Mouse (Mus musculus): ENCODE data around the gene Cand2. TPM values are rescaled to one million over a fixed set of nuclear protein-coding genes. Genes with fewer than 3 reads are reported as not detected.

Gene Cand2
- polyA plus RNA-seq, 1 experiment from 2014 or later = 40.0 TPM

DNA sequence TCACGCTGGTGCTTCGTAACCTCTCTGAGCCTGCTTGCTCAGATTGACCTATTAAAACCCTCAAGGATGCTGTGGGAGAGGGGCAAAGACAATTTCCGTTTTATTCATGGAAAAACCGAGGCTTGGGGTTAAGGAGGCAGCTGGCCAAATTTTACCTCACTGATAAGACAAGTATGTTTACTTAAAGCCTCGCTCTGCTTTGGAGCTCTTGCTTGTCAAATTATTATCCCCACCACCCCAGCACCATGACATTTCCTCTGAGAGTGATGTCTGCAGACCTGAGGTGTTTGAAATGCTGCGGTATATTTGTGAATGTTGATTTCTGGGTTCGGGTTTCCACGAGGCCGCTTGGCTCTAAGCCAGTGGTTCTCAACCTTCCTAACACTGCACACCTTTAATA lies 2.0 kb downstream of the Cand2 start:
- no peak overlapping the region for H3K27ac ChIP-seq (replicated peaks)
- no peaks in the 10 kb centered on the region for H3K27me3 ChIP-seq
- peak overlapping the region; percentile 85; the same call in 1 of the 2 replicates for H3K9ac ChIP-seq (replicated peaks)
- peaks cover 20% of the 10 kb centered on the region for H3K36me3 ChIP-seq
- peak overlapping the region; percentile 87 for H3K4me2 ChIP-seq (replicated peaks)
- H3K4me1 ChIP-seq = peaks cover 28% of the 10 kb centered on the region
- no peak for ATAC-seq (ENCODE audit: low FRiP score, low read depth)
- H3K4me3 ChIP-seq = peak overlapping the region; percentile 81
- WGBS = 81% methylated on average over 9 of the region's 9 CpGs
- H3K9me3 ChIP-seq = peaks cover 5% of the 10 kb centered on the region; the same call in 1 of the 2 replicates

DNA sequence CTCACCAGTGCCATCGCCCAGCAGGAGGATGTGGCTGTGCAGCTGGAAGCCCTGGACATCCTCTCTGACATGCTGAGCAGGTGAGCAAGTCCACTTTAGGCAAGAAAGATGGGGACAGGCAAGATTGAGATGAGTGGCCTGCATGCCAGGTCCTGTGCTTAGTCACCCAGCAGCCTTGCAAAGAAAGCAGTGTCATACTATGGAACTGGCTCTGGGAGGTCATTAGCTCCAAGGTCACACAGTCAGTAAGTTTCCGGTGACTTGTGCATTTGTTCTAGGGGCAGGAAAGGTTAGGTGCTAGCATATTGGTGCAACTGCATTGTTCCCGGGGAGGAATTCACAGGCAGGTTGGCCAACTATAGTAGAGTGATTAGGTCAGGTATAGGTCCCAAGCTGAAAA lies 8.4 kb downstream of the Cand2 start:
- Histone ChIP-seq H3K9me3 (no peaks in the 10 kb centered on the region), H3K9ac (replicated peaks) (no peak overlapping the region; the same call in 1 of the 2 replicates), H3K4me1 (no peaks in the 10 kb centered on the region), H3K27ac (replicated peaks) (no peak overlapping the region), H3K27me3 (no peaks in the 10 kb centered on the region), H3K4me3 (no peak overlapping the region), H3K4me2 (replicated peaks) (no peak overlapping the region), H3K36me3 (peaks cover 82% of the 10 kb centered on the region)
- ATAC-seq (ENCODE audit: low FRiP score, low read depth) = no peak
- WGBS = 96% methylated on average over 3 of the region's 3 CpGs

DNA sequence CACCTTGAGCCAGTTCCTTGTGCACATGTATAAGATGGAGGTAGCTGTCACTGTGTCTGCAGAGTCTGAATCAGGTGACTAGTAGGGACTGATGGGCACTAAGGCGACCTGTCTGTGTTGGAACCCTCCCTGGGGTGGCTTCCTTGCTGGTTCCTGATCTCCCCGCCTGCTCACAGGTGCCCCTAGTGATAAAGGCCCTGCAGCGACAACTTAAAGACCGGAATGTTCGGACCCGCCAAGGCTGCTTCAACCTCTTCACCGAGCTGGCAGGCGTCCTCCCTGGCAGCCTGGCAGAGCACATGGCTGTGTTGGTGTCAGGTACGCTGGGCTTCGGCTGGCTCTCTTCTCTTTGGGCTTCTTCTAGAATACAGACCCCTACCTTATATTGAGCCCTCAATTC lies 16.7 kb downstream of the Cand2 start:
- Histone ChIP-seq H3K4me3 (no peak overlapping the region), H3K9ac (replicated peaks) (no peak overlapping the region), H3K9me3 (no peaks in the 10 kb centered on the region), H3K27ac (replicated peaks) (no peak overlapping the region), H3K27me3 (no peaks in the 10 kb centered on the region), H3K4me2 (replicated peaks) (no peak overlapping the region), H3K36me3 (peaks cover 99% of the 10 kb centered on the region), H3K4me1 (no peaks in the 10 kb centered on the region)
- 87% methylated on average over 10 of the region's 10 CpGs for WGBS
- no peak for ATAC-seq (ENCODE audit: low FRiP score, low read depth)

DNA sequence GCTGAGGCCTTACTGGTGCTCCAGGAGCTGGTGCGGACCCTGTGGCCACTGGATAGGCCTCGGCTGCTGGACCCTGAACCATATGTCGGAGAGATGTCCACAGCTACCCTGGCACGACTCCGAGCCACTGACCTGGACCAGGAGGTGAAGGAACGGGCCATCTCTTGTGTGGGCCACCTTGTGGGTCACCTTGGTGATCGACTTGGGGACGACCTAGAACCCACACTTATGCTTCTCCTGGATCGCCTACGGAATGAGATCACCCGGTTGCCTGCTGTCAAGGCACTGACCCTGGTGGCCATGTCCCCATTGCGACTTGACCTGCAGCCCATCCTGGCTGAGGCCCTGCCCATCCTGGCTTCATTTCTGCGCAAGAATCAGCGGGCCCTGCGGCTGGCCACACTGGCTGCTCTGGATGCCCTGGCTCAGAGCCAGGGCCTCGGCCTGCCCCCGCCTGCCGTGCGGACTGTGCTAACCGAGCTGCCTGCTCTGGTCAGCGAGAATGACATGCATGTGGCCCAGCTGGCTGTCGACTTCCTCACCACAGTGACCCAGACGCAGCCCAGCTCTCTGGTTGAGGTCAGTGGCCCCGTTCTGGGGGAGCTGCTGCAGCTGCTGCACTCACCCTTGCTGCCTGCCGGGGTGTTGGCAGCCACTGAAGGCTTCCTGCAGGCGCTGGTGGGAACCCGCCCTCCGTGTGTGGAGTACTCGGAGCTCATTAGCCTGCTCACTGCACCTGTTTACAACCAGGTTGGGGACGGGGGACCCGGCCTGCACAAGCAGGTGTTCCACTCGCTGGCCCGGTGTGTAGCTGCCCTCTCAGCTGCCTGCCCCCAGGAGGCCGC lies 17.7 kb downstream of the Cand2 start:
- H3K4me3 ChIP-seq = no peak overlapping the region
- WGBS = 91% methylated on average over 34 of the region's 34 CpGs
- no peak overlapping the region for H3K9ac ChIP-seq (replicated peaks)
- no peaks in the 10 kb centered on the region for H3K4me1 ChIP-seq
- peaks cover 99% of the 10 kb centered on the region for H3K36me3 ChIP-seq
- no peak for ATAC-seq (ENCODE audit: low FRiP score, low read depth)
- no peaks in the 10 kb centered on the region for H3K9me3 ChIP-seq
- no peak overlapping the region for H3K27ac ChIP-seq (replicated peaks)
- H3K27me3 ChIP-seq = no peaks in the 10 kb centered on the region
- H3K4me2 ChIP-seq (replicated peaks) = no peak overlapping the region

DNA sequence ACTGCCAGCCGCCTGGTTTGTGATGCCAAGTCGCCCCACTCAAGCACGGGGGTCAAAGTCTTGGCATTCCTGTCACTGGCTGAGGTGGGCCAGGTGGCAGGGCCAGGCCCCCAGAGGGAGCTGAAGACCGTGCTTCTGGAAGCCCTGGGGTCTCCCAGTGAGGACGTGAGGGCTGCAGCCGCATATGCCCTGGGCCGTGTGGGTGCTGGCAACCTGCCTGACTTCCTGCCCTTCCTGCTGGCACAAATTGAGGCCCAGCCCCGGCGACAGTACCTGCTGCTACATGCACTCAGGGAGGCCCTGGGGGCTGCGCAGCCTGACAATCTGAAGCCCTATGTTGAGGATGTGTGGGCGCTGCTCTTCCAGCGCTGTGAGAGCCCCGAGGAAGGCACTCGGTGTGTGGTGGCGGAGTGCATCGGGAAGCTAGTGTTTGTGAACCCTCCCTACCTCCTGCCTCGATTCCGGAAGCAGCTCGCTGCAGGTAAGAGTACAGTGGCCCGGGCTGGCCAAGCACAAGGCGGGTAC lies 18.4 kb downstream of the Cand2 start:
- no peak for ATAC-seq (ENCODE audit: low FRiP score, low read depth)
- peaks cover 99% of the 10 kb centered on the region for H3K36me3 ChIP-seq

DNA sequence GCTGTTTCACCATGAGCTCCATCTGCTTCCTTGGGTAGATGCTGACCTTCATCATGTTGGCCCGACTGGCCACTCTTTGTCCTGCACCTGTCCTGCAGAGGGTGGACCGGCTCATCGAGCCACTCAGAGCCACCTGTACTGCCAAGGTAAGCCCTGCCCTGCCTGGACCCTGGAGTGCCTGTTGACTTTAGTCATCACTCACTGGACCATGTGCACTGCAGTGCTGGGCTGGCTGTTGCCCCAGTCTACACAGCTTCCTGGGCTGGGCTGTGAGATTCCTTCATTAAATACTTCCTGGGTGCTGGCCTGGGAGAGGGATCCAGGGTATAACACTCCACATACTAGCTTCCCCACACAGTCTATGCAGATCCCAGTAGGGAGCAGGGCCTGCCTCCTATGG lies 27.5 kb downstream of the Cand2 start:
- Histone ChIP-seq H3K36me3 (peaks cover 98% of the 10 kb centered on the region), H3K9me3 (no peaks in the 10 kb centered on the region), H3K4me1 (peaks cover 12% of the 10 kb centered on the region), H3K9ac (replicated peaks) (no peak overlapping the region), H3K4me2 (replicated peaks) (no peak overlapping the region), H3K27ac (replicated peaks) (no peak overlapping the region), H3K27me3 (no peaks in the 10 kb centered on the region), H3K4me3 (no peak overlapping the region)
- no peak; the same call in 1 of the 2 replicates for ATAC-seq (ENCODE audit: low FRiP score, low read depth)
- WGBS = 93% methylated on average over 3 of the region's 3 CpGs

More for the DNA sequence above, 18.4 kb downstream of the Cand2 start:
- no peaks in the 10 kb centered on the region for H3K27me3 ChIP-seq
- H3K4me2 ChIP-seq (replicated peaks) = no peak overlapping the region
- H3K4me3 ChIP-seq = no peak overlapping the region
- H3K4me1 ChIP-seq = no peaks in the 10 kb centered on the region
- no peak overlapping the region for H3K27ac ChIP-seq (replicated peaks)
- H3K9me3 ChIP-seq = no peaks in the 10 kb centered on the region
- 91% methylated on average over 21 of the region's 21 CpGs for WGBS
- H3K9ac ChIP-seq (replicated peaks) = no peak overlapping the region

DNA sequence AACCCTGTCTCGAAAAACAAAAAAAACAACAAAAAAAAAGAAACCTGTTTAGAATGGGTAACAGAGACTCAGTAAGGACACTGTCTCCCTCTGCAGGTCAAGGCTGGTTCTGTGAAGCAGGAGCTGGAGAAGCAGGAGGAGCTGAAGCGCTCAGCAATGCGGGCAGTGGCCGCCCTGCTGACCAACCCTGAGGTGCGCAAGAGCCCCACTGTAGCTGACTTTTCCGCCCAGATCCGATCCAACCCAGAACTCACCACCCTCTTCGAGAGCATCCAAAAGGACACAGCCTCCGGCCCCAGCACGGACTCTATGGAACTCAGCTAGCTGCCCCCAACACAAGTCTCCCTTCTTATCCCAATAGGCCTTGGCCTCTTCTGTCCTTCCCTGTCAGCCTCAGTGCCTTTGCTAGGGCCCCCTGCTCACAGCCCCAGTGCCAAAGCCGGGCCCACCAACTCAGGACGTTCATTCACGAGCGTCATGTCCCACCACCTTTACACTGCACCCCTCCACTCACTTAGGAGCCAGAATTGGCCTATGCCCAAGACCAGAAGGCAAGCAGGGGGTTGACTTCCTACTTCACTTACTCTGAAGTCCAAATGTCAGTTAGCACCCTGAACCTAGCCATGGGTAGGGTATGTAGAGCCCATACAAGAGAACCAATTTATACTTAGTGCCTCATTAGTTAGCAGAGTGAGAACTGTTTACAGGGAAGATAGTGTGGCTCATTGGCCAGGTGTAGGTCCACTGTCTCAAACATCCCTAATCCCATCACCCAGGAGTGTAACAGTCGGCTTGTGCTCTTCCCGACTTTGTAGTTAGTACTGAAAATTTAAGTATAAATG lies 29.4 kb downstream of the Cand2 start:
- ATAC-seq (ENCODE audit: low FRiP score, low read depth) = peak; percentile 47; the same call in 1 of the 2 replicates
- WGBS = 49% methylated on average over 16 of the region's 16 CpGs
- Histone ChIP-seq H3K9me3 (no peaks in the 10 kb centered on the region), H3K4me3 (no peak overlapping the region), H3K4me2 (replicated peaks) (no peak overlapping the region), H3K27ac (replicated peaks) (0 out of 2 replicates have a peak overlapping the region, but pooled peaks have one; percentile 6), H3K4me1 (peaks cover 18% of the 10 kb centered on the region), H3K27me3 (no peaks in the 10 kb centered on the region), H3K9ac (replicated peaks) (no peak overlapping the region), H3K36me3 (peaks cover 86% of the 10 kb centered on the region)

DNA sequence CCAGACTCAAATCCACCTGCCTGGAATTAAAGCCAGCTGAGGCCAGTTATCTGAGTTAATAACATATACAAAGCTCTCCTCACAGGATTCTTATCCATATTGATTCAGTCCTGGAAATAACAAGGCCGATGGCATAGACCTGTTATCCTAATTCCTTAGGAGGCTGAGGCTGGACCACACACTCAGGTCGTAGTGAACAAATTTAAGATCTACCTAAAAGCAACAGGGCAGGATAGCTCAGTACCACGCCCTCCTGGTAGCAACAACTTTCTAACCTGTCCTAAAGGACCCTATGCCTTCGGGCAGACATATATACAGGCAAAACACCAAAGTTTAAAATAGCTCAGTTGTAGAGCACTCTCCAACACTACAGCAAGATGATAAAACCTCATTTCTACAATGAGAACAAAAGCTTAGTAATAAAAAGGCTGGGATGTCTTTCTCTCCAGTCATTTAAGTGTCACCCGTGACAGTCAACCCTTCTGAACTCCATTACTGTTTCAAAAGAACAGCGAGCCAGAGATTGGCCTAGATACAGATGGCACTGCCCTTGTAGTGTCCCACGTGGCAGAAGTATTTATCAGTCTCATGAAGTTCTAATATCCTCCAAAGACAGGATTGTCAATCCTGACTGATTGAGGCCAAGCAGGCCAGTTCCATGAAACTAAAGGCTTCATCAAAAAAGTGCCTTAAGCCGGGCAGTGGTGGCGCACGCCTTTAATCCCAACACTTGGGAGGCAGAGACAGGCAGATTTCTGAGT lies 30.3 kb downstream of the Cand2 start:
- Histone ChIP-seq H3K9me3 (no peaks in the 10 kb centered on the region), H3K4me3 (no peak overlapping the region), H3K27ac (replicated peaks) (no peak overlapping the region; the same call in 1 of the 2 replicates), H3K36me3 (peaks cover 77% of the 10 kb centered on the region), H3K27me3 (no peaks in the 10 kb centered on the region), H3K4me2 (replicated peaks) (no peak overlapping the region), H3K4me1 (peaks cover 18% of the 10 kb centered on the region), H3K9ac (replicated peaks) (no peak overlapping the region)
- 73% methylated on average over 10 of the region's 10 CpGs for WGBS
- no peak for ATAC-seq (ENCODE audit: low FRiP score, low read depth)

DNA sequence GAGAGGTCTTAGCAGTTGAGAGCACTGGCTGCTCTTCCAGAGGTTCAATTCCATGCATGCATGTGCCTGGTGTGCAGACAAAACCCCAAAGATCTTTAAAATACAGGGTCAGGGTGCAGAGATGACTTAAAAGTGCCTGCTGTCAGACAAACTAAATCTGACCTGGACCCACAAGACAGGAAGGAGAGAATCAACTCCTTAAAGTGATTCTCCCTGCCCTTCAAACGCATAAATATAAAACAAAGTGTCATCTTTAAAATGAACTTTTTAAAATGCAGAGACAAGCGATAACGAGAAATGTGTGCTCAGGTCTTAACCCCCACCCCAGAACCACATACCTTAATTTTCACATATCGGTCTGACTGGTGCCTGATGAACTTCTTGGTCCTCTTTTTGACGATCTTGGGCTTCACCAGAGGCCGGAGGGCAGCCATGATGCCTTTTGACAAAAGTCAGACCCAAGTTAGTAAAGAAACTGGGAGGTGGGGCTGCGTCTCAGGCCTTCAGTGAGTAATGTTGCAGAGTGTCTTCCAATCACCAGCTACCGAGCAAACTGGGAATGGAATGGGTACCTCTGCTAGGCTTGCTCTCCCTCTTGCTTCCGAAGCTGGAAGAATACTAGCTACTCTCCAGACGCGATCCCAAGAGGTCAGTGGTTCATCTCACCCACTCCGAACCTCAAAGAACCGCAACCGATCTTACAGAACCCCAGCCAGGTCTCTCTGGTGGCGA lies 33.3 kb downstream of the Cand2 start:
- no peak for ATAC-seq (ENCODE audit: low FRiP score, low read depth)
- WGBS = 2% methylated on average over 15 of the region's 15 CpGs
- H3K36me3 ChIP-seq = peaks cover 48% of the 10 kb centered on the region
- peak overlapping the region; percentile 97 for H3K9ac ChIP-seq (replicated peaks)
- peak overlapping the region; percentile 89 for H3K4me2 ChIP-seq (replicated peaks)
- peak overlapping the region; percentile 94 for H3K27ac ChIP-seq (replicated peaks)
- H3K27me3 ChIP-seq = no peaks in the 10 kb centered on the region
- H3K9me3 ChIP-seq = no peaks in the 10 kb centered on the region
- peaks cover 18% of the 10 kb centered on the region for H3K4me1 ChIP-seq
- peak overlapping the region; percentile 91 for H3K4me3 ChIP-seq

DNA sequence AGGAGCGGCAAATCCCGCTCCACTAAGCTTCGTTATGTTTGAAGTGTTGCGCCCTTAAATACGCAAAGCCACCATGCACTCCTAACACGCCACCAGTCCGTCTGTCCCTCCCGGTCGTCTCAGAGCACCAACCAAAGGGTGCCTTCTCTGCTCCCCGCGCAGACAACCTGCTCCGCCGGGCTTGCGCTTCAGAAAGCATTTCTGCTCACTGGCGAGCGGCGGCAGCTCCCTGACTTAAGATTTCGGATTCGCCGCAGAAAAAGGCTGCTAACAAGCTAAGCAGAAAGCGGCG lies 33.8 kb downstream of the Cand2 start:
- H3K9me3 ChIP-seq = no peaks in the 10 kb centered on the region
- H3K4me1 ChIP-seq = peaks cover 18% of the 10 kb centered on the region
- H3K4me2 ChIP-seq (replicated peaks) = peak overlapping the region; percentile 89
- peak overlapping the region; percentile 91 for H3K4me3 ChIP-seq
- peak overlapping the region; percentile 97 for H3K9ac ChIP-seq (replicated peaks)
- WGBS = 0% methylated on average over 22 of the region's 22 CpGs
- H3K36me3 ChIP-seq = peaks cover 43% of the 10 kb centered on the region
- no peaks in the 10 kb centered on the region for H3K27me3 ChIP-seq
- no peak for ATAC-seq (ENCODE audit: low FRiP score, low read depth)
- peak overlapping the region; percentile 94 for H3K27ac ChIP-seq (replicated peaks)

Data from midbrain, embryonic 12.5 days (tissue).